Mouse (Mus musculus): ENCODE results near the gene Eno4. TPM values are rescaled to one million over a fixed set of nuclear protein-coding genes. Genes with fewer than 3 reads are reported as not detected.
A peak's percentile ranks its signal among the peaks of the same experiment; 100 is the strongest.

Eno4 gene
- polyA plus RNA-seq, 1 experiment from 2014 or later: 0.49 TPM

GRCm38 (mm10) chr19:58980056-58980440, 36.8 kb downstream of the Eno4 start:
- Histone ChIP-seq H3K27ac (replicated peaks; ENCODE audit: low read depth, low read length) (no peak overlapping the region), H3K4me2 (ENCODE audit: low read length) (peak overlapping the region; percentile 17), H3K4me1 (ENCODE audit: control insufficient read depth, insufficient read depth, low read length) (peaks cover 8% of the 10 kb centered on the region; the same call in 1 of the 2 replicates), H3K36me3 (ENCODE audit: control insufficient read depth, insufficient read depth, low read length) (no peaks in the 10 kb centered on the region), H3K9ac (replicated peaks; ENCODE audit: low read length) (no peak overlapping the region), H3K27me3 (ENCODE audit: control insufficient read depth, insufficient read depth, low read length) (peaks cover 70% of the 10 kb centered on the region), H3K9me3 (ENCODE audit: control insufficient read depth, low read length) (no peaks in the 10 kb centered on the region), H3K4me3 (replicated peaks; ENCODE audit: low read depth, low read length) (no peak overlapping the region)
- DNase-seq (no peak), ATAC-seq (ENCODE audit: low FRiP score, low TSS enrichment) (no peak)
- 21% methylated on average over 5 of the region's 5 CpGs for WGBS

GRCm38 (mm10) chr19:58981571-58981970, 38.3 kb downstream of the Eno4 start:
- Histone ChIP-seq H3K9ac (replicated peaks; ENCODE audit: low read length) (no peak overlapping the region), H3K9me3 (ENCODE audit: control insufficient read depth, low read length) (no peaks in the 10 kb centered on the region), H3K4me2 (ENCODE audit: low read length) (no peak overlapping the region), H3K36me3 (ENCODE audit: control insufficient read depth, insufficient read depth, low read length) (no peaks in the 10 kb centered on the region), H3K27ac (replicated peaks; ENCODE audit: low read depth, low read length) (no peak overlapping the region), H3K27me3 (ENCODE audit: control insufficient read depth, insufficient read depth, low read length) (peaks cover 69% of the 10 kb centered on the region), H3K4me1 (ENCODE audit: control insufficient read depth, insufficient read depth, low read length) (peaks cover 8% of the 10 kb centered on the region; the same call in 1 of the 2 replicates), H3K4me3 (replicated peaks; ENCODE audit: low read depth, low read length) (no peak overlapping the region)
- WGBS: 7% methylated on average over 9 of the region's 9 CpGs
- ATAC-seq (ENCODE audit: low FRiP score, low TSS enrichment) (no peak), DNase-seq (peak; percentile 39)

GRCm38 (mm10) chr19:59002827-59003226, 59.6 kb downstream of the Eno4 start:
- no peak overlapping the region for H3K9ac ChIP-seq (replicated peaks; ENCODE audit: low read length)
- H3K4me1 ChIP-seq (ENCODE audit: control insufficient read depth, insufficient read depth, low read length): peaks cover 5% of the 10 kb centered on the region; the same call in 1 of the 2 replicates
- ATAC-seq (ENCODE audit: low FRiP score, low TSS enrichment) (no peak), DNase-seq (no peak)
- no peaks in the 10 kb centered on the region for H3K27me3 ChIP-seq (ENCODE audit: control insufficient read depth, insufficient read depth, low read length)
- no peaks in the 10 kb centered on the region for H3K36me3 ChIP-seq (ENCODE audit: control insufficient read depth, insufficient read depth, low read length)
- H3K27ac ChIP-seq (replicated peaks; ENCODE audit: low read depth, low read length): no peak overlapping the region
- WGBS: 89% methylated on average over 6 of the region's 6 CpGs
- no peak overlapping the region for H3K4me3 ChIP-seq (replicated peaks; ENCODE audit: low read depth, low read length)
- H3K4me2 ChIP-seq (ENCODE audit: low read length): no peak overlapping the region
- H3K9me3 ChIP-seq (ENCODE audit: control insufficient read depth, low read length): no peaks in the 10 kb centered on the region

DNA sequence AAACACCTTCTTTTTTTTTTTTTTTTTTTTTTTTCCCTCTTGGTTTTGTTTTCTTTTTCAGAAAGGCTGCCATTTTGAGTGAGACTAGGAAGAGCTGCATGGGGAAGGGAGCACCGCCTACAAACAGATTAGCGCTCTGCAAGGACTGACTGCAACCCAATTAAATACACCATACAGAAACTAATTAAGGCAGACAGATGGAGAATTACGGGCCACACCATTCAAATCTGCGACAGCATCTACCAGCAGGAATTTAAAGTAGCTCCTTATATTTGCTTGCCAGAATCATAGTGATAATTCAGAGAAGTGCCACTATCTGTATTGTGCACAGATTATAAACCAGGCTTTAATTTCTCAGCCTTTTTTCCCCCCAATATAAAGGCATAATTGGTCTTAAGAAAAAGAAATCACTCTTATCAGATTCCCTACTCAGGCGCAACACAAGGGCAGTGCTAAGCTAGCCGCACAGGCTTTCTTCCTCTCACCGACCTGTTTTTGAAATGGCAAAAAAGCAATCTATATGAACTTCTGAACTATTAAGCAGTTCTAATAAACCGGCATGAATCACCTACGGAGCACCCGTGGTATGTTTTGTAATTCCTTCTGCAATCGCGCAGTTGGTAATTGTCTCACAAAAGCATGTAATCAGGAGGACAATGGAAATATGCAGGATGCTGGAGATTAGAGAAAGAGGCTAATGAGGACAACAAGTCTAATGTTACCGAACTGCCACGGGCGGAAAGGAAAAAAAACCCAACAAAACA, 63.5 kb downstream of the Eno4 start:
- H3K9ac ChIP-seq (replicated peaks; ENCODE audit: low read length): no peak overlapping the region
- H3K27me3 ChIP-seq (ENCODE audit: control insufficient read depth, insufficient read depth, low read length): no peaks in the 10 kb centered on the region
- no peak overlapping the region for H3K27ac ChIP-seq (replicated peaks; ENCODE audit: low read depth, low read length)
- H3K36me3 ChIP-seq (ENCODE audit: control insufficient read depth, insufficient read depth, low read length): no peaks in the 10 kb centered on the region
- no peaks in the 10 kb centered on the region for H3K4me1 ChIP-seq (ENCODE audit: control insufficient read depth, insufficient read depth, low read length)
- H3K9me3 ChIP-seq (ENCODE audit: control insufficient read depth, low read length): no peaks in the 10 kb centered on the region
- no peak for ATAC-seq (ENCODE audit: low FRiP score, low TSS enrichment)
- H3K4me2 ChIP-seq (ENCODE audit: low read length): no peak overlapping the region
- no peak overlapping the region for H3K4me3 ChIP-seq (replicated peaks; ENCODE audit: low read depth, low read length)
- 43% methylated on average over 15 of the region's 15 CpGs for WGBS
- peak; percentile 45 for DNase-seq

- Histone ChIP-seq H3K9ac (replicated peaks; ENCODE audit: low read length) (no peak overlapping the region), H3K4me2 (ENCODE audit: low read length) (no peak overlapping the region), H3K36me3 (ENCODE audit: control insufficient read depth, insufficient read depth, low read length) (no peaks in the 10 kb centered on the region), H3K27me3 (ENCODE audit: control insufficient read depth, insufficient read depth, low read length) (no peaks in the 10 kb centered on the region), H3K9me3 (ENCODE audit: control insufficient read depth, low read length) (no peaks in the 10 kb centered on the region), H3K4me3 (replicated peaks; ENCODE audit: low read depth, low read length) (no peak overlapping the region), H3K4me1 (ENCODE audit: control insufficient read depth, insufficient read depth, low read length) (no peaks in the 10 kb centered on the region), H3K27ac (replicated peaks; ENCODE audit: low read depth, low read length) (no peak overlapping the region)
- no peak for DNase-seq
- no peak for ATAC-seq (ENCODE audit: low FRiP score, low TSS enrichment)
- WGBS: 68% methylated on average over 5 of the region's 5 CpGs
These were observed 67.6 kb downstream of the Eno4 start for GRCm38 (mm10) chr19:59010802-59011201.

Small RNA genes lying within 50 kb of the gene (microRNA-seq; reads per million reads assigned to microRNA genes)
- gene Mir3086: 1.8 reads per million, percentile 8 among the genes with 10 or more reads in this experiment

Other genes starting within 250 kb of the Eno4 start
- gene Pnliprp1, start 214.5 kb upstream of the Eno4 start, polyA plus RNA-seq (2014; fragmentation: Nextera tagmentation; extraction: Ambion mirVana): not detected in 2 replicates
- not detected in 2 replicates for gene Pnliprp2, start 183.7 kb upstream of the Eno4 start, polyA plus RNA-seq (2014; fragmentation: Nextera tagmentation; extraction: Ambion mirVana)
- gene 1700019N19Rik, start 149.0 kb upstream of the Eno4 start, polyA plus RNA-seq (2014; fragmentation: Nextera tagmentation; extraction: Ambion mirVana): not detected in 2 replicates
- gene Hspa12a, start 229 bp downstream of the Eno4 start, polyA plus RNA-seq (2014; fragmentation: Nextera tagmentation; extraction: Ambion mirVana): 31.9 and 35.2 TPM in 2 replicates
- gene Shtn1, start 132.7 kb downstream of the Eno4 start, polyA plus RNA-seq (2014; fragmentation: Nextera tagmentation; extraction: Ambion mirVana): 32.1 and 36.9 TPM in 2 replicates
- gene Vax1, start 226.6 kb downstream of the Eno4 start, polyA plus RNA-seq (2014; fragmentation: Nextera tagmentation; extraction: Ambion mirVana): not detected in 2 replicates